Mouse (Mus musculus) intestine, embryonic 16.5 days (tissue): Measurements from ENCODE around the gene Prr13. TPM values are rescaled to one million over a fixed set of nuclear protein-coding genes. Genes with fewer than 3 reads are reported as not detected.

Experiments used
- ATAC-seq: fragments of 200-750 bp; cut with Nextera tagmentation; 2 replicates; pipeline ENCODE4 v1.8.0; 2017; ENCODE audit warnings: moderate TSS enrichment, moderate library complexity
- H3K27ac ChIP-seq: fragments of 300-500 bp; sonication (generic); 2 replicates; pipeline ENCODE4 v1.5.1; 2014; ENCODE audit warnings: mild to moderate bottlenecking, low read length
- H3K27me3 ChIP-seq: fragments of 300-500 bp; sonication (generic); replicated peaks from 2 replicates; pipeline ENCODE4 v1.6.1; 2014; ENCODE audit warnings: low read length, control low read depth, mixed read lengths; ENCODE audit not compliant: control insufficient read depth, insufficient read depth
- H3K36me3 ChIP-seq: fragments of 300-500 bp; sonication (generic); 2 replicates; pipeline ENCODE4 v1.6.1; 2014; ENCODE audit warnings: low read length, control low read depth; ENCODE audit not compliant: control insufficient read depth, insufficient read depth
- H3K4me1 ChIP-seq: fragments of 300-500 bp; sonication (generic); 2 replicates; pipeline ENCODE4 v1.6.1; 2014; ENCODE audit warnings: low read length, control low read depth, mixed read lengths; ENCODE audit not compliant: control insufficient read depth, insufficient read depth
- H3K4me2 ChIP-seq: fragments of 300-500 bp; sonication (generic); 2 replicates; pipeline ENCODE4 v1.6.1; 2014; ENCODE audit warnings: low read depth, low read length, control low read depth
- H3K4me3 ChIP-seq: fragments of 300-500 bp; sonication (generic); 2 replicates; pipeline ENCODE4 v1.5.1; 2014; ENCODE audit warnings: mild to moderate bottlenecking, low read length
- H3K9ac ChIP-seq: fragments of 300-500 bp; sonication (generic); 2 replicates; pipeline ENCODE4 v1.6.1; 2014; ENCODE audit warnings: low read depth, low read length
- H3K9me3 ChIP-seq: fragments of 300-500 bp; sonication (generic); 2 replicates; pipeline ENCODE4 v1.6.1; 2016; ENCODE audit warnings: low read length, control low read depth; ENCODE audit not compliant: control insufficient read depth
- WGBS: fragments of 180-500 bp; shearing (Covaris S2); extraction: QIAGEN DNeasy Blood & Tissue Kit; methylation state at CpG from one replicate; pipeline ENCODE4 v1.1.7; 2014; 5-methylcytosine and 5-hydroxymethylcytosine counted together
- polyA plus RNA-seq: library from polyadenylated mRNA; unstranded; fragments of >200 nt; fragmentation: Nextera tagmentation; extraction: Ambion mirVana; gene quantifications from 2 replicates; pipeline ENCODE4 v1.2.1, GENCODE M21; 2015

Gene Prr13
- polyA plus RNA-seq, 1 experiment from 2014 or later, result 173 TPM

DNA sequence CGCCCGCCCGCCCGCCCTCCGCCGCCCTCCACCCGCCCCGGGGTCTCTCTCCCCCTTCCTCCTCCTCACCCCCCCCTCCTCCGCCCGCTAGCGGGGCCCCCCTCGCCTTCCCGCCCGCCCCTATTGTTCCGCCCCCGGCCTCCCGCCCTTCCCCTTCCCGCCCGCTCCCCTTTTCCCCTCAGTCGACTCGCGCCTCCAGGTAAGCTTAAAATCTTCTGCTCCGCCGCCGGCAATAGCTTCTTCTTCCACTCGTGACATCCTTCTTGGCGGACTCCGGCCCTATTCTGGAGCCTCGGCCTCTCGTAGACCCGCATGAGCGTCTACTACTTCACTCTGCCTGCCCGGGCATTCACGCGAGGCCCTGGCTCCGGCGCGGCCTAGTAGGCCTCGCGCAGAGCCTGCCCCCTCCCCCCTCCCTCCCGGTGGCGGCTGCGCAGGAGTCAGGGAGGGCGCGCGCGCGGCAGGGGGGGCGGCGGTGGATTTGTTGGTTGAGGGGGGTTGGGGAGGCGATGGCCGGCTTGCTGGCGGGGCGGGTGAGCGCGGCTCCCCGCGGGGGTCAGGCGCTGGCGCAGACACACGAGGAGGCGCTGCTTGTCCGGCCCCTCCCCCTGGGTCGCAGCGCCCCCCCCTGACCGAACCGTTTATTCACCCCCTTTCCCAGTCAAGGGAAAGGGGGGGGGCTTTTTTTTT, 11.9 kb downstream of the Prr13 start:
- peak overlapping the region; percentile 86 for H3K9ac ChIP-seq
- peaks cover 3% of the 10 kb centered on the region for H3K4me1 ChIP-seq
- peak overlapping the region; percentile 97 for H3K27ac ChIP-seq
- H3K36me3 ChIP-seq, result peaks cover 7% of the 10 kb centered on the region
- H3K4me3 ChIP-seq, result peak overlapping the region; percentile 65
- peak overlapping the region; percentile 60; the same call in 1 of the 2 replicates for H3K4me2 ChIP-seq
- ATAC-seq, result peak; percentile 66
- H3K9me3 ChIP-seq, result peaks cover 3% of the 10 kb centered on the region; the same call in 1 of the 2 replicates
- under 1% methylated on average over 44 of the region's 67 CpGs for WGBS
- H3K27me3 ChIP-seq, result no peaks in the 10 kb centered on the region

DNA sequence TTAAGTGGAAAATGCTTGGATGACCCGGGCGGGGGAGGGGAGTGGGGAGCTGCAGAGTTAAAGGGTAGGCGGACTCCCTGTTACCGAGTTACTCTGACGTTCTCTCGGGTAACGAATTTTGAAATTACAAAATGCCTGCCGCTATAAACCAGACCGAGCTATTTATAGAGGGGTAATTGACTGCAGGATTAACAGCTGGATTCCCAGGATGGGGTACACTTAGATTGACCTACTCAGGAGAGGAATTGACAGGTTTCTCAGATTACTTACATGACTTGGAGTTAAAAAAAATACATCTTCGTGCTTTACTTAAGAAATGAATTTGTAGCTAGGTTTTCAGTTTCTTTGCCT, 12.4 kb downstream of the Prr13 start:
- 0% methylated on average over 10 of the region's 10 CpGs for WGBS
- Histone ChIP-seq H3K9me3 (peaks cover 3% of the 10 kb centered on the region; the same call in 1 of the 2 replicates), H3K27ac (peak overlapping the region; percentile 97), H3K4me1 (peaks cover 3% of the 10 kb centered on the region), H3K4me2 (peak overlapping the region; percentile 60; the same call in 1 of the 2 replicates), H3K4me3 (peak overlapping the region; percentile 65), H3K9ac (peak overlapping the region; percentile 86), H3K27me3 (no peaks in the 10 kb centered on the region), H3K36me3 (peaks cover 8% of the 10 kb centered on the region)
- 0 out of 2 replicates have a peak, but pooled peaks have one; percentile 4 for ATAC-seq

DNA sequence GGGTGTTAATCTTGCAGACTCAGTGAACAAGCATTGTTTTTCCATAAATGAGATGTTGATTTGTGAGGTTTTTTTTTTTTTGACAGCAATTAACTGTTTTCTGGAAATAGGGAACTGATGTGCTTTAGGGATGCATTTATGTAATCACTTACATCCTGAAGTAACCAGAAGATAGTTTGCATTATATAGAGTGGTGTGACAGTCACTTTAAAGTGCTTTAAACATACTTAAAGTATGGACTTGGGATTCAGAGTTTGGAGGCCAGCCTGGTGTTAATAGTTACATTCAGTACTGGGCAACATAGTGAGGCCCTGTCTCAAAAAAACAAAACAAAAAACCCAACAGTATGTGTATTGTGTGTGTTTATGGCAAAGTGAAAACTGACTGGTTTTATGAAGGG, 12.9 kb downstream of the Prr13 start:
- H3K9ac ChIP-seq, result no peak overlapping the region
- peaks cover 3% of the 10 kb centered on the region; the same call in 1 of the 2 replicates for H3K9me3 ChIP-seq
- peak overlapping the region; percentile 65 for H3K4me3 ChIP-seq
- H3K4me1 ChIP-seq, result peaks cover 3% of the 10 kb centered on the region
- H3K27ac ChIP-seq, result no peak overlapping the region
- no peak for ATAC-seq
- peaks cover 8% of the 10 kb centered on the region for H3K36me3 ChIP-seq
- peak overlapping the region; percentile 60 for H3K4me2 ChIP-seq
- no peaks in the 10 kb centered on the region for H3K27me3 ChIP-seq

DNA sequence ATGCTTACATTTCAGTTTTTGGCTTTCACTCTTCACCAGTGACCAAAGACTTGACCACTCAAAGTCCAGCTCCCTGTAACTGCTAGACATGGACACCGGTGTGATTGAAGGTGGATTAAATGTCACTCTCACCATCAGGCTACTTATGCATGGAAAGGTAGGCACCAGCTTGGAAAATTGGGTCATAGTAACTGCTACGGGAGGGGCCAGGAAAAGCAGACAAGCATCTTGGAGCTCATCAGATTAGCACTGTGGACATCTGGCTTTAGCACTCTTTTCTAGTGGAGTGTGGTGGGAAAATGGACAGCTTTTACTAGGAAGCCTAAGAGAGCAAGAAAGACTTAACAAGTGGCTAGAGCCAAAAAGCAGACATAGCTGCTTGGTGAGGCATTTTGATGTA, 14.4 kb downstream of the Prr13 start:
- Histone ChIP-seq H3K4me2 (no peak overlapping the region), H3K27me3 (no peaks in the 10 kb centered on the region)
- no peak for ATAC-seq

DNA sequence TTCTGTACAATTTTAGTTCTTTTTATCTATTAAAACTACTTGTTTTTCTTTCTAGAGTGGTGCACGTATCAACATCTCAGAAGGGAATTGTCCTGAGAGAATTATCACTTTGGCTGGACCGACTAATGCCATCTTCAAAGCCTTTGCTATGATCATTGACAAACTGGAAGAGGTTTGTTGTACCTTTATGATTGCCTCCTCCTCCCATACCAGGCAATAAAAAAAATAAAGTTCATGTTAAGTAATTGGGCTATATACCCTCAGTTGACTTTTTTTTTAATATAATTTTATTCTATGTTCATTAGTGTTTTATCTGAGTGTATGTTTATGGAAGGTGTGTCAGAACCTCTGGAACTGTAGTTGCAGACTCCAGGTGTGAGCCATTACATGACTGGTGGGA, 15.7 kb downstream of the Prr13 start:
- Histone ChIP-seq H3K4me3 (no peak overlapping the region), H3K4me1 (peaks cover 3% of the 10 kb centered on the region), H3K9me3 (no peaks in the 10 kb centered on the region), H3K27me3 (no peaks in the 10 kb centered on the region), H3K36me3 (peaks cover 8% of the 10 kb centered on the region), H3K9ac (no peak overlapping the region), H3K4me2 (no peak overlapping the region), H3K27ac (no peak overlapping the region)
- no peak for ATAC-seq
- 91% methylated on average over 2 of the region's 2 CpGs for WGBS

More for the DNA sequence above, 14.4 kb downstream of the Prr13 start:
- Histone ChIP-seq H3K27ac (no peak overlapping the region), H3K36me3 (peaks cover 8% of the 10 kb centered on the region), H3K9me3 (peaks cover 3% of the 10 kb centered on the region; the same call in 1 of the 2 replicates), H3K4me1 (peaks cover 3% of the 10 kb centered on the region), H3K4me3 (no peak overlapping the region), H3K9ac (no peak overlapping the region)
- WGBS, result 73% methylated on average over 2 of the region's 2 CpGs

DNA sequence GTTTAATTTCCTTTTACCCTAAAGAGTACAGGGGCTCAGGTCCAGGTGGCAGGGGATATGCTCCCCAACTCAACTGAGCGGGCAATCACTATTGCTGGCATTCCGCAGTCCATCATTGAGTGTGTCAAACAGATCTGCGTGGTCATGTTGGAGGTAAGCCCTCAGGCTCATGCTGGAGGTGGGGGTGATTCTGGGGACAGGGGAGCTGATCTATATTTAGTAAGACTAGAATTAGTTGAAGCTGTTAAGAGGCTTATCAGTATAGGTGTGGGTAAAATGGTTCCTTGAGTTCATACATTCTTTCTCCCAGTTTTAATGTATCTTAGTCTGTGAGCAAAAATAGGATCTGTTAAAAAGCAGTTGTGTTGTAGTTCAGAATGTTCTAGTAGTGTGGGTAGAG, 24.3 kb downstream of the Prr13 start:
- no peak overlapping the region for H3K4me2 ChIP-seq
- peaks cover 18% of the 10 kb centered on the region for H3K36me3 ChIP-seq
- no peak for ATAC-seq
- no peaks in the 10 kb centered on the region for H3K4me1 ChIP-seq
- H3K27ac ChIP-seq, result no peak overlapping the region
- H3K4me3 ChIP-seq, result no peak overlapping the region
- H3K9ac ChIP-seq, result no peak overlapping the region
- H3K9me3 ChIP-seq, result no peaks in the 10 kb centered on the region
- no peaks in the 10 kb centered on the region for H3K27me3 ChIP-seq
- WGBS, result 82% methylated on average over 3 of the region's 3 CpGs

DNA sequence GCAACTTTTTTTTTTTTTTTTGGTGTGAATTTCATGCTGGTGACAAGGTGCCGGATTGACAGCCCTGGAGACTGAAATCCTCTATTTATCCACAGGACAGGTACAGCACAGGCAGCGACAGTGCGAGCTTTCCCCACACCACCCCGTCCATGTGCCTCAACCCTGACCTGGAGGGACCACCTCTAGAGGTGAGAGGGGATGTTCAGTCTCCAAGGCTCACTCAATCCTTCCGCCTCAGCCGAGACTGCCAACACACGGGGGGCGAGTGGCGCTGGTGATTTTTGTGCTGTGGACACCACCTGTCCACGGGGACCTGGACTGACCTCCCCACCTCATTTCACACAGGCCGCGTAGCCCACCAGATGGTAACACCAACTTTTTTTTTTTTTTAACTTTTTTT, 27.0 kb downstream of the Prr13 start:
- no peak for ATAC-seq
- WGBS, result 90% methylated on average over 12 of the region's 12 CpGs

DNA sequence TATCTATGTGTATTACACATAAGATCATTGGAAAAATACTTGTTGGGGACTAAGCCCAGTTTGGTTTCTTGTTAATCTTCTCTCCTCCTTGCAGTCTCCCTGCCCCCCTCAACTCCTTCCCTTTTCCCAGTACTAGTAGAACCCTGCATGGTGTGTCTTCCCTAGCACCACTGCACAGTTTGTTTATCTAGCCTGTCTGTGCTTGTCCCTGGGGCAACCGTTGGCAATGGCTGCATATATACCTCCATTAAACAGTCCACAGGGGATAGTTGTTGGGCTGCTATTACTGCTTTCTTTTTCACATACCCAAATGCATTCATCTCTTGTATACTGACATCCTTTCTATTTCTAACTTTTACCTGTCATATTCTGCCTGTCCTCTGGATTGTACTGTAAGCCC, 28.8 kb downstream of the Prr13 start:
- Histone ChIP-seq H3K4me1 (no peaks in the 10 kb centered on the region), H3K27me3 (no peaks in the 10 kb centered on the region), H3K27ac (no peak overlapping the region), H3K9me3 (no peaks in the 10 kb centered on the region), H3K4me3 (no peak overlapping the region), H3K4me2 (no peak overlapping the region), H3K9ac (no peak overlapping the region), H3K36me3 (peaks cover 17% of the 10 kb centered on the region)
- WGBS, result 71% methylated on average over 1 of the region's 1 CpGs
- ATAC-seq, result no peak

More for the DNA sequence above, 27.0 kb downstream of the Prr13 start:
- Histone ChIP-seq H3K4me1 (no peaks in the 10 kb centered on the region), H3K4me2 (no peak overlapping the region), H3K4me3 (no peak overlapping the region), H3K36me3 (peaks cover 19% of the 10 kb centered on the region), H3K27ac (no peak overlapping the region), H3K9ac (no peak overlapping the region), H3K27me3 (no peaks in the 10 kb centered on the region), H3K9me3 (no peaks in the 10 kb centered on the region)

DNA sequence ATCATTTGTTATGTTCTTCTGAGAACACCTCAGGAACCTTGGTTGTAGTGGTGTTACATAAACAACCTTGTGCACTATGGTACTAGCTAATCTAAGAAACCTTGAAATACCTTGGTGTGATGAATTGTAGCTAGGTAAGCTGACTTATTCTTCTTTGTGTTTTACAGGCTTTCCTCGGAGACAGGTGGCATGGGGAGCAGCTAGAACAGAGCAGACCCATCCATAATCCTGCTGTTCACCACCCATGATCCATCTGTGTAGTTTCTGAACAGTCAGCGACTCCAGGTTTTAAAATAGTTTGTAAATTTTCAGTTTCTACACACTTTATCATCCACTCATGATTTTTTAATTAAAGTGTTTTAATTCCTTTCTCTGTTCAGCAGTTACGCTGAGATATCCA, 39.5 kb downstream of the Prr13 start:
- Histone ChIP-seq H3K4me2 (no peak overlapping the region), H3K4me3 (no peak overlapping the region), H3K4me1 (peaks cover 11% of the 10 kb centered on the region), H3K27me3 (no peaks in the 10 kb centered on the region), H3K36me3 (peaks cover 9% of the 10 kb centered on the region), H3K9me3 (no peaks in the 10 kb centered on the region), H3K9ac (no peak overlapping the region), H3K27ac (no peak overlapping the region)
- ATAC-seq, result no peak
- WGBS, result 84% methylated on average over 3 of the region's 3 CpGs

DNA sequence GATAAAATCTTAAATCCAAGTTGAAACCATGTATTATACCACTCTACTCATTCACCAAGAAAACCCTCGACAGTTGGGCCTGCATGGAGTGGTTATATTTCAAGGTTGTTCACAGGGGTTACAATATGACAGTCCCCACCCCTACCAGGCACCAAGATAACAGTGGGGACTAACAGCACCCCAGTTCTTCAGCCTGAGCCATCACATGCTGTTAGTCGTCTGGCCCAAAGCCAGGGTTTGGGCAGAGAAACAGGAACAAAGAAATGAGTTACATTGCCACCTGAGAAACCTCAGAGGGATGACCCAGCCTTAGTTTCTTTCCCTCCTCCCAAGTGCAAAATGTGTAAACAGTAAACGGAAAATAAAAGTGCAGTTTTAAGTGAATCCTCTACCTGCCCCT, 40.5 kb downstream of the Prr13 start:
- H3K9me3 ChIP-seq, result no peaks in the 10 kb centered on the region
- H3K4me1 ChIP-seq, result peaks cover 11% of the 10 kb centered on the region
- whole genome bisulfite sequencing, result 64% methylated on average over 3 of the region's 3 CpGs

More for the DNA sequence above, 40.5 kb downstream of the Prr13 start:
- Histone ChIP-seq H3K27ac (no peak overlapping the region), H3K4me2 (no peak overlapping the region), H3K36me3 (peaks cover 13% of the 10 kb centered on the region), H3K9ac (no peak overlapping the region), H3K4me3 (no peak overlapping the region), H3K27me3 (no peaks in the 10 kb centered on the region)
- ATAC-seq, result no peak
